Mouse (Mus musculus): ENCODE results near the gene Satb2. TPM values are rescaled to one million over a fixed set of nuclear protein-coding genes. Genes with fewer than 3 reads are reported as not detected.

The Satb2 gene
- total and polyA plus RNA-seq, 2 experiments from 2014 or later, result 0.12 TPM; not detected in 1

- DNase-seq (ENCODE audit: low spot score), result no peak
- 2% methylated on average over 47 of the region's 47 CpGs for WGBS
- ATAC-seq (ENCODE audit: insufficient read depth, low read depth), result no peak
- Histone ChIP-seq H3K4me1 (ENCODE audit: control insufficient read depth, insufficient read depth) (no peaks in the 10 kb centered on the region; the same call in 1 of the 2 replicates), H3K27ac (ENCODE audit: low read depth) (no peak overlapping the region), H3K9ac (replicated peaks; ENCODE audit: low read depth, low read length) (no peak overlapping the region), H3K4me3 (ENCODE audit: low read depth, low read length) (peak overlapping the region; percentile 29), H3K9me3 (replicated peaks; ENCODE audit: control insufficient read depth, low read length) (no peaks in the 10 kb centered on the region), H3K27me3 (ENCODE audit: control insufficient read depth, insufficient read depth, low read length) (peaks cover 69% of the 10 kb centered on the region), H3K36me3 (replicated peaks; ENCODE audit: control insufficient read depth, insufficient read depth, low read length) (no peaks in the 10 kb centered on the region), H3K4me2 (ENCODE audit: low read depth, low read length) (peak overlapping the region; percentile 51)
- no peak for TF ChIP-seq EP300 (IDR thresholded peaks at IDR 0.05; ENCODE audit: low read depth)
- TF ChIP-seq CTCF (IDR thresholded peaks at IDR 0.05; ENCODE audit: low read depth), result no peak
Measured at GRCm38 (mm10) chr1:56969364-56970360, 8.8 kb downstream of the Satb2 start.

- Histone ChIP-seq H3K27me3 (ENCODE audit: control insufficient read depth, insufficient read depth, low read length) (peaks cover 47% of the 10 kb centered on the region), H3K9ac (replicated peaks; ENCODE audit: low read depth, low read length) (no peak overlapping the region), H3K4me3 (ENCODE audit: low read depth, low read length) (no peak overlapping the region), H3K4me1 (ENCODE audit: control insufficient read depth, insufficient read depth) (no peaks in the 10 kb centered on the region), H3K27ac (ENCODE audit: low read depth) (no peak overlapping the region), H3K36me3 (replicated peaks; ENCODE audit: control insufficient read depth, insufficient read depth, low read length) (no peaks in the 10 kb centered on the region), H3K4me2 (ENCODE audit: low read depth, low read length) (no peak overlapping the region), H3K9me3 (replicated peaks; ENCODE audit: control insufficient read depth, low read length) (no peaks in the 10 kb centered on the region)
- TF ChIP-seq CTCF (IDR thresholded peaks at IDR 0.05; ENCODE audit: low read depth), result no peak
- TF ChIP-seq EP300 (IDR thresholded peaks at IDR 0.05; ENCODE audit: low read depth), result no peak
- 49% methylated on average over 3 of the region's 3 CpGs for WGBS
- ATAC-seq (ENCODE audit: insufficient read depth, low read depth), result no peak
- no peak for DNase-seq (ENCODE audit: low spot score)
Measured at GRCm38 (mm10) chr1:56965879-56966579, 12.4 kb downstream of the Satb2 start.

- Histone ChIP-seq H3K4me1 (ENCODE audit: control insufficient read depth, insufficient read depth) (no peaks in the 10 kb centered on the region), H3K27ac (ENCODE audit: low read depth) (no peak overlapping the region), H3K9me3 (replicated peaks; ENCODE audit: control insufficient read depth, low read length) (no peaks in the 10 kb centered on the region), H3K4me2 (ENCODE audit: low read depth, low read length) (no peak overlapping the region), H3K27me3 (ENCODE audit: control insufficient read depth, insufficient read depth, low read length) (peaks cover 32% of the 10 kb centered on the region), H3K36me3 (replicated peaks; ENCODE audit: control insufficient read depth, insufficient read depth, low read length) (no peaks in the 10 kb centered on the region), H3K9ac (replicated peaks; ENCODE audit: low read depth, low read length) (no peak overlapping the region), H3K4me3 (ENCODE audit: low read depth, low read length) (no peak overlapping the region)
- no peak for TF ChIP-seq EP300 (IDR thresholded peaks at IDR 0.05; ENCODE audit: low read depth)
- TF ChIP-seq CTCF (IDR thresholded peaks at IDR 0.05; ENCODE audit: low read depth), result no peak
- WGBS, result 83% methylated on average over 7 of the region's 7 CpGs
- DNase-seq (ENCODE audit: low spot score) (no peak), ATAC-seq (ENCODE audit: insufficient read depth, low read depth) (no peak)
Measured at GRCm38 (mm10) chr1:56964493-56964892, 14.0 kb downstream of the Satb2 start.

- no peak overlapping the region for H3K4me3 ChIP-seq (ENCODE audit: low read depth, low read length)
- no peak overlapping the region for H3K4me2 ChIP-seq (ENCODE audit: low read depth, low read length)
- TF ChIP-seq EP300 (IDR thresholded peaks at IDR 0.05; ENCODE audit: low read depth), result no peak
- TF ChIP-seq CTCF (IDR thresholded peaks at IDR 0.05; ENCODE audit: low read depth), result no peak
- WGBS, result 81% methylated on average over 4 of the region's 4 CpGs
- peaks cover 20% of the 10 kb centered on the region for H3K27me3 ChIP-seq (ENCODE audit: control insufficient read depth, insufficient read depth, low read length)
- ATAC-seq (ENCODE audit: insufficient read depth, low read depth) (no peak), DNase-seq (ENCODE audit: low spot score) (no peak)
- H3K27ac ChIP-seq (ENCODE audit: low read depth), result no peak overlapping the region
- H3K9ac ChIP-seq (replicated peaks; ENCODE audit: low read depth, low read length), result no peak overlapping the region
- H3K4me1 ChIP-seq (ENCODE audit: control insufficient read depth, insufficient read depth), result no peaks in the 10 kb centered on the region
- no peaks in the 10 kb centered on the region for H3K9me3 ChIP-seq (replicated peaks; ENCODE audit: control insufficient read depth, low read length)
- H3K36me3 ChIP-seq (replicated peaks; ENCODE audit: control insufficient read depth, insufficient read depth, low read length), result no peaks in the 10 kb centered on the region
Measured at GRCm38 (mm10) chr1:56963291-56963690, 15.2 kb downstream of the Satb2 start.

GRCm38 (mm10) chr1:56958996-56959395 is 19.5 kb downstream of the Satb2 start:
- 64% methylated on average over 5 of the region's 5 CpGs for WGBS
- Histone ChIP-seq H3K9ac (replicated peaks; ENCODE audit: low read depth, low read length) (no peak overlapping the region), H3K36me3 (replicated peaks; ENCODE audit: control insufficient read depth, insufficient read depth, low read length) (no peaks in the 10 kb centered on the region), H3K9me3 (replicated peaks; ENCODE audit: control insufficient read depth, low read length) (no peaks in the 10 kb centered on the region), H3K27ac (ENCODE audit: low read depth) (no peak overlapping the region), H3K4me2 (ENCODE audit: low read depth, low read length) (no peak overlapping the region), H3K4me1 (ENCODE audit: control insufficient read depth, insufficient read depth) (no peaks in the 10 kb centered on the region), H3K27me3 (ENCODE audit: control insufficient read depth, insufficient read depth, low read length) (no peaks in the 10 kb centered on the region), H3K4me3 (ENCODE audit: low read depth, low read length) (no peak overlapping the region)
- TF ChIP-seq EP300 (IDR thresholded peaks at IDR 0.05; ENCODE audit: low read depth) (no peak), CTCF (IDR thresholded peaks at IDR 0.05; ENCODE audit: low read depth) (no peak)
- DNase-seq (ENCODE audit: low spot score) (no peak), ATAC-seq (ENCODE audit: insufficient read depth, low read depth) (no peak)

Data from heart, postnatal 0 days (tissue).